ENCODE assay signal across 9 mouse cellular contexts in genomic region chr2:34944761-34945160, GRCm38 (mm10). TPM values are rescaled to one million over a fixed set of nuclear protein-coding genes. Genes with fewer than 3 reads are reported as not detected.
DNase-seq lines count a peak whose midpoint lies in the region; ATAC-seq lines count a peak whose summit lies in the region.
"Had no signal": no experiment of that assay in that cellular context is flagged by ENCODE, and none has a peak within 500 bp of the region (broad histone marks: within the 10 kb centered on the region; RNA-seq: fewer than 3 reads in every experiment).

No protein-coding gene starts in this region.

- intact Hi-C loops in left cerebral cortex, postnatal 14 days (cut with DNase I) = no loop called here

- H3K27ac ChIP-seq in forebrain, embryonic 10.5 days = no peak overlapping the region; the same call in 1 of the 2 replicates
- H3K27ac ChIP-seq: embryonic facial prominence, embryonic 12.5 days had no signal

- H3K9me3 ChIP-seq in forebrain, embryonic 10.5 days = no peaks in the 10 kb centered on the region
- H3K9me3 ChIP-seq: embryonic facial prominence, embryonic 12.5 days had no signal

- DNase-seq in R1 (ENCODE audit: low read depth, low spot score) = peak; percentile 90
- peak; percentile 74 to 84 for DNase-seq in heart, adult 18-20 months
- peak; percentile 66 to 74 for DNase-seq in kidney, postnatal 4 days
- peak; percentile 60 to 74 for DNase-seq in monocyte, adult 2 months (ENCODE audit: low read depth in 1 of 2, low spot score in 2 of 2)
- DNase-seq in forebrain, embryonic 10.5 days (ENCODE audit: extremely low spot score, low spot score) = no peak
- DNase-seq in left cerebral cortex, postnatal 14 days (ENCODE audit: low spot score in 2 of 2) = no peak

- peaks cover 16% of the 10 kb centered on the region for H3K4me1 ChIP-seq in forebrain, embryonic 10.5 days
- H3K4me1 ChIP-seq: embryonic facial prominence, embryonic 12.5 days had no signal

- H3K27me3 ChIP-seq in forebrain, embryonic 10.5 days (ENCODE audit: poor library complexity, severe bottlenecking) = no peaks in the 10 kb centered on the region

- 32% methylated on average over 8 of the region's 8 CpGs for WGBS in forebrain, embryonic 10.5 days

- ATAC-seq in CD4-positive, CD25-positive, alpha-beta regulatory T cell, adult 4 months = peak; percentile 92

- no peak overlapping the region for H3K4me3 ChIP-seq in forebrain, embryonic 10.5 days
- H3K4me3 ChIP-seq: embryonic facial prominence, embryonic 12.5 days had no signal

- H3K36me3 ChIP-seq in forebrain, embryonic 10.5 days (replicated peaks) = no peaks in the 10 kb centered on the region
- H3K36me3 ChIP-seq: embryonic facial prominence, embryonic 12.5 days had no signal

RNA-seq across cellular contexts. Expression of gene Traf1, which starts 16.8 kb away (rescaled TPM):
- polyA plus RNA-seq in CD4-positive, CD25-positive, alpha-beta regulatory T cell, adult 4 months (2017; shearing (Covaris generic)) = 100 to 1,000 TPM; 300 to 441 TPM
- 1 to 10 TPM; 1.9 to 3.5 TPM for total RNA-seq in heart, adult 18-20 months (2021)
- polyA plus RNA-seq in forebrain, embryonic 10.5 days (2016; fragmentation: Nextera tagmentation; extraction: Ambion mirVana) = 0.07 and 0.31 TPM in 2 replicates
- under 1 TPM; 0.59 to 0.78 TPM for total RNA-seq in left cerebral cortex, postnatal 14 days (2021)
- polyA plus RNA-seq: neural tube, embryonic 11.5 days had no signal

RNA-seq across cellular contexts. Expression of gene Phf19, which starts 30.9 kb away (rescaled TPM):
- 1 to 10 TPM; 1.9 TPM for polyA plus RNA-seq in CD4-positive, CD25-positive, alpha-beta regulatory T cell, adult 4 months (2017; shearing (Covaris generic))
- total RNA-seq in heart, adult 18-20 months (2021) = under 1 TPM; 0.93 to 0.99 TPM
- 2.7 and 3.0 TPM in 2 replicates for polyA plus RNA-seq in forebrain, embryonic 10.5 days (2016; fragmentation: Nextera tagmentation; extraction: Ambion mirVana)
- under 1 TPM; 0.68 to 0.82 TPM for total RNA-seq in left cerebral cortex, postnatal 14 days (2021)

Comparison
In these comparisons a context has a peak if more than half of its experiments do, and no peak if none do; other contexts are left out.
1. DNase-seq: peak in R1 (single experiment), heart, adult 18-20 months (2 of 2), kidney, postnatal 4 days (2 of 2) and monocyte, adult 2 months (2 of 2); none in forebrain, embryonic 10.5 days (single experiment) and left cerebral cortex, postnatal 14 days (0 of 2).